Mouse (Mus musculus) lung, postnatal 25 days (tissue): ENCODE data around the gene Twist2.
A peak's percentile ranks its signal among the peaks of the same experiment; 100 is the strongest.

Experiments
- DNase-seq: peaks from one replicate; pipeline ENCODE4 v3.0.0; 2022; ENCODE audit warnings: low spot score

Gene Twist2

GRCm38 (mm10) chr1:91800967-91801843 lies at the start of gene Twist2:
TSS of gene Twist2 (plus strand) at chr1:91801461.
- DNase-seq = peak; percentile 29

GRCm38 (mm10) chr1:91752931-91753330 lies 48.3 kb upstream of the Twist2 start:
- DNase-seq = no peak

- DNase-seq = peak; percentile 48
Measured at GRCm38 (mm10) chr1:91755102-91755501, 46.2 kb upstream of the Twist2 start.

GRCm38 (mm10) chr1:91757292-91757691 lies 44.0 kb upstream of the Twist2 start:
- no peak for DNase-seq

GRCm38 (mm10) chr1:91758143-91758542 lies 43.1 kb upstream of the Twist2 start:
- DNase-seq = no peak

GRCm38 (mm10) chr1:91758600-91759515 lies 42.4 kb upstream of the Twist2 start:
- no peak for DNase-seq

GRCm38 (mm10) chr1:91760140-91760986 lies 40.9 kb upstream of the Twist2 start:
- no peak for DNase-seq

GRCm38 (mm10) chr1:91762528-91763091 lies 38.7 kb upstream of the Twist2 start:
- no peak for DNase-seq

GRCm38 (mm10) chr1:91770221-91770624 lies 31.0 kb upstream of the Twist2 start:
- DNase-seq = peak; percentile 28

GRCm38 (mm10) chr1:91770676-91771075 lies 30.6 kb upstream of the Twist2 start:
- no peak for DNase-seq

GRCm38 (mm10) chr1:91776928-91777327 lies 24.3 kb upstream of the Twist2 start:
- DNase-seq = no peak

- no peak for DNase-seq
Measured at GRCm38 (mm10) chr1:91779819-91780218, 21.4 kb upstream of the Twist2 start.

- no peak for DNase-seq
Measured at GRCm38 (mm10) chr1:91781182-91781581, 20.1 kb upstream of the Twist2 start.

GRCm38 (mm10) chr1:91784162-91784561 lies 17.1 kb upstream of the Twist2 start:
- no peak for DNase-seq

GRCm38 (mm10) chr1:91799323-91799722 lies 1.9 kb upstream of the Twist2 start:
- no peak for DNase-seq

- no peak for DNase-seq
Measured at GRCm38 (mm10) chr1:91800348-91800747, 913 bp upstream of the Twist2 start.

GRCm38 (mm10) chr1:91801844-91802366 lies 644 bp downstream of the Twist2 start:
- DNase-seq = no peak

GRCm38 (mm10) chr1:91802406-91803121 lies 1.3 kb downstream of the Twist2 start:
- no peak for DNase-seq

GRCm38 (mm10) chr1:91803416-91803815 lies 2.2 kb downstream of the Twist2 start:
- DNase-seq = no peak

- DNase-seq = no peak
Measured at GRCm38 (mm10) chr1:91816067-91816466, 14.8 kb downstream of the Twist2 start.

GRCm38 (mm10) chr1:91816571-91816970 lies 15.3 kb downstream of the Twist2 start:
- no peak for DNase-seq
